Mouse (Mus musculus) activated CD4-positive, CD25-positive, alpha-beta regulatory T cell, adult 9 weeks (primary cell): ENCODE measurements around the gene Cebpa. TPM values are rescaled to one million over a fixed set of nuclear protein-coding genes. Genes with fewer than 3 reads are reported as not detected.

Source experiments
- polyA plus RNA-seq: library from polyadenylated mRNA; unstranded; fragments of 100-300 nt; shearing (Covaris generic); gene quantifications from one replicate; pipeline ENCODE4 v1.2.1, GENCODE M21; 2017

Gene Cebpa
- 0.34 TPM for polyA plus RNA-seq

GRCm38 (mm10) chr7:35118841-35119413, at the start of gene Cebpa:
TSS of gene Cebpa (plus strand) at chr7:35119293.

Other genes starting within 250 kb of the Cebpa start
- 59.4 TPM for gene Pepd, start 206.9 kb upstream of the Cebpa start, polyA plus RNA-seq
- 7.0 TPM for gene Cebpg, start 62.7 kb upstream of the Cebpa start, polyA plus RNA-seq
- gene Slc7a10, start 67.1 kb downstream of the Cebpa start, polyA plus RNA-seq = 13.5 TPM
- gene Lrp3, start 96.2 kb downstream of the Cebpa start, polyA plus RNA-seq = 2.6 TPM
- gene Gpatch1, start 199.1 kb downstream of the Cebpa start, polyA plus RNA-seq = 21.9 TPM
- gene Rhpn2, start 214.9 kb downstream of the Cebpa start, polyA plus RNA-seq = 0.12 TPM